Mouse (Mus musculus): ENCODE measurements around the gene Fxn. TPM values are rescaled to one million over a fixed set of nuclear protein-coding genes. Genes with fewer than 3 reads are reported as not detected.

Gene Fxn
- total and polyA plus RNA-seq, 3 experiments = 25.8 to 34.6 (median 31.1) TPM

GRCm38 (mm10) chr19:24323841-24324613 lies 43.6 kb upstream of the Fxn start:
- Histone ChIP-seq H3K27me3 (replicated peaks) (no peaks in the 10 kb centered on the region), H3K4me3 (replicated peaks in 1 of 3; ENCODE audit: low read depth in 2 of 3, low read length in 2 of 3, poor library complexity in 1 of 3) (no peak overlapping the region), H3K9me3 (replicated peaks; ENCODE audit: low read length) (no peaks in the 10 kb centered on the region), H3K36me3 (replicated peaks in 1 of 2; ENCODE audit: control insufficient read depth in 1 of 2, insufficient read depth in 1 of 2, low read length in 1 of 2) (no peaks in the 10 kb centered on the region), H3K4me1 (ENCODE audit: control insufficient read depth in 1 of 2, insufficient read depth in 2 of 2) (peaks cover 9 to 18% of the 10 kb centered on the region in 2 experiments), H3K4me2 (ENCODE audit: insufficient read depth, low read depth, poor library complexity, severe bottlenecking) (no peak overlapping the region), H3K79me2 (replicated peaks; ENCODE audit: control insufficient read depth, extremely low read depth, insufficient read depth, poor library complexity, severe bottlenecking) (no peaks in the 10 kb centered on the region), H3K9ac (ENCODE audit: insufficient read depth, low read depth) (no peak overlapping the region), H3K27ac (ENCODE audit: insufficient read depth, low read depth) (no peak overlapping the region)
- dilution Hi-C loops (cut with MboI; ENCODE audit: extremely low pct_ligation_motif_present, extremely low pct_unique_long_range_greater_than_20kb, low sequenced_read_pairs) (no loop called here), in situ Hi-C loops (cut with MboI; ENCODE audit: low pct_ligation_motif_present, low pct_unique_long_range_greater_than_20kb, low sequenced_read_pairs) (loop anchor here (25.0 kb wide), 1 partner anchor 88 kb away; no protein-coding TSS in a partner anchor)
- DNase-seq (ENCODE audit: extremely low read depth) = no peak
- no peak for TF ChIP-seq NELFE (IDR thresholded peaks at IDR 0.05; ENCODE audit: low read depth, low read length)
- no peak for TF ChIP-seq PAX5 (IDR thresholded peaks at IDR 0.05; ENCODE audit: low read length)
- TF ChIP-seq TCF12 (IDR thresholded peaks at IDR 0.05; ENCODE audit: low read depth, low read length) = no peak
- no peak for TF ChIP-seq MYC (IDR thresholded peaks at IDR 0.05; ENCODE audit: low read depth, low read length)
- TF ChIP-seq CHD2 (IDR thresholded peaks at IDR 0.05; ENCODE audit: low read length) = no peak
- TF ChIP-seq IRF4 (IDR thresholded peaks at IDR 0.05; ENCODE audit: low read depth, low read length) = no peak
- TF ChIP-seq SIN3A (IDR thresholded peaks at IDR 0.05; ENCODE audit: low read length) = no peak
- no peak for TF ChIP-seq MEF2A (IDR thresholded peaks at IDR 0.05; ENCODE audit: borderline replicate concordance, low read depth, low read length)
- TF ChIP-seq CTCF (conservative IDR thresholded peaks at IDR 0.05 in 1 of 2, IDR thresholded peaks at IDR 0.05 in 1 of 2; ENCODE audit: low read depth in 2 of 2, low read length in 2 of 2) = no peak
- TF ChIP-seq MAFK (IDR thresholded peaks at IDR 0.05; ENCODE audit: insufficient replicate concordance, low read length) = no peak
- TF ChIP-seq ZKSCAN1 (IDR thresholded peaks at IDR 0.05; ENCODE audit: borderline replicate concordance, low read depth, low read length) = no peak

GRCm38 (mm10) chr19:24321900-24322311 lies 41.5 kb upstream of the Fxn start:
- Histone ChIP-seq H3K79me2 (replicated peaks; ENCODE audit: control insufficient read depth, extremely low read depth, insufficient read depth, poor library complexity, severe bottlenecking) (no peaks in the 10 kb centered on the region), H3K4me2 (ENCODE audit: insufficient read depth, low read depth, poor library complexity, severe bottlenecking) (no peak overlapping the region), H3K4me1 (ENCODE audit: control insufficient read depth in 1 of 2, insufficient read depth in 2 of 2) (peaks cover 9 to 18% of the 10 kb centered on the region in 2 experiments), H3K27ac (ENCODE audit: insufficient read depth, low read depth) (no peak overlapping the region), H3K36me3 (replicated peaks in 1 of 2; ENCODE audit: control insufficient read depth in 1 of 2, insufficient read depth in 1 of 2, low read length in 1 of 2) (no peaks in the 10 kb centered on the region), H3K9ac (ENCODE audit: insufficient read depth, low read depth) (no peak overlapping the region), H3K9me3 (replicated peaks; ENCODE audit: low read length) (no peaks in the 10 kb centered on the region), H3K27me3 (replicated peaks) (no peaks in the 10 kb centered on the region), H3K4me3 (replicated peaks in 1 of 3; ENCODE audit: low read depth in 2 of 3, low read length in 2 of 3, poor library complexity in 1 of 3) (no peak overlapping the region)
- DNase-seq (ENCODE audit: extremely low read depth) = no peak
- dilution Hi-C loops (cut with MboI; ENCODE audit: extremely low pct_ligation_motif_present, extremely low pct_unique_long_range_greater_than_20kb, low sequenced_read_pairs) = no loop called here
- TF ChIP-seq CHD1 (IDR thresholded peaks at IDR 0.05; ENCODE audit: low read depth, low read length) = no peak
- peak in 1 of 2 experiments; percentile 30; a peak in 2 of 4 replicates for TF ChIP-seq CTCF (conservative IDR thresholded peaks at IDR 0.05 in 1 of 2, IDR thresholded peaks at IDR 0.05 in 1 of 2; ENCODE audit: low read depth in 2 of 2, low read length in 2 of 2)
- TF ChIP-seq NRF1 (IDR thresholded peaks at IDR 0.05; ENCODE audit: low read depth, low read length) = no peak
- in situ Hi-C loops (cut with MboI; ENCODE audit: low pct_ligation_motif_present, low pct_unique_long_range_greater_than_20kb, low sequenced_read_pairs) = loop anchor here (25.0 kb wide), 1 partner anchor 90 kb away; no protein-coding TSS in a partner anchor
